Mouse (Mus musculus) forebrain, postnatal 0 days (tissue): ENCODE results near the gene Kank1. TPM values are rescaled to one million over a fixed set of nuclear protein-coding genes. Genes with fewer than 3 reads are reported as not detected.

Experiments used
- ATAC-seq: fragments of 200-750 bp; cut with Nextera tagmentation; 2 replicates; pipeline ENCODE4 v1.8.0; 2017; ENCODE audit warnings: mild to moderate bottlenecking, moderate library complexity
- DNase-seq: peaks from one replicate; pipeline ENCODE4 v3.0.0-alpha.2; 2015
- H3K27ac ChIP-seq: fragments of 300-500 bp; sonication (generic); 2 replicates; pipeline ENCODE4 v1.5.1; 2014; ENCODE audit warnings: low read depth, mild to moderate bottlenecking, antibody characterized with exemption, low read length, moderate library complexity, mixed read lengths
- H3K27me3 ChIP-seq: fragments of 300-500 bp; sonication (generic); 2 replicates; pipeline ENCODE4 v1.6.1; 2014; ENCODE audit warnings: mild to moderate bottlenecking, low read length, mixed read lengths; ENCODE audit not compliant: insufficient read depth
- H3K36me3 ChIP-seq: fragments of 300-500 bp; sonication (generic); 2 replicates; pipeline ENCODE4 v1.6.1; 2014; ENCODE audit warnings: mild to moderate bottlenecking, moderate library complexity; ENCODE audit not compliant: insufficient read depth
- H3K4me1 ChIP-seq: fragments of 300-500 bp; sonication (generic); 2 replicates; pipeline ENCODE4 v1.6.1; 2014; ENCODE audit warnings: antibody characterized with exemption; ENCODE audit not compliant: insufficient read depth
- H3K4me2 ChIP-seq: fragments of 300-500 bp; sonication (generic); 2 replicates; pipeline ENCODE4 v1.6.1; 2014; ENCODE audit warnings: low read depth, mild to moderate bottlenecking, moderate library complexity
- H3K4me3 ChIP-seq: fragments of 300-500 bp; sonication (generic); 2 replicates; pipeline ENCODE4 v1.5.1; 2014; ENCODE audit warnings: low read depth, low read length, mixed read lengths
- H3K9ac ChIP-seq: fragments of 300-500 bp; sonication (generic); 2 replicates; pipeline ENCODE4 v1.6.1; 2014; ENCODE audit warnings: mild to moderate bottlenecking
- H3K9me3 ChIP-seq: fragments of 300-500 bp; sonication (generic); 2 replicates; pipeline ENCODE4 v1.6.1; 2016; ENCODE audit warnings: low read length
- CTCF ChIP-seq: sonication (generic); IDR thresholded peaks from 2 replicates; pipeline ENCODE4 v1.5.1; 2016; ENCODE audit warnings: antibody characterized with exemption, control low read depth, low read depth
- WGBS: fragments of 180-500 bp; shearing (Covaris S2); extraction: QIAGEN DNeasy Blood & Tissue Kit; methylation state at CpG from one replicate; pipeline ENCODE4 v1.1.7; 2014; 5-methylcytosine and 5-hydroxymethylcytosine counted together
- polyA plus RNA-seq: library from polyadenylated mRNA; unstranded; fragments of >200 nt; fragmentation: Nextera tagmentation; extraction: Ambion mirVana; gene quantifications from 2 replicates; pipeline ENCODE4 v1.2.1, GENCODE M21; 2015
- total RNA-seq: library from RNA; depleted of rRNA; stranded (reverse); fragments of >200 nt; gene quantifications from 2 replicates; pipeline ENCODE4 v1.2.3, GENCODE M21; 2014

Gene Kank1
- total and polyA plus RNA-seq, 2 experiments from 2014 or later: 3.9 to 10.8 TPM

DNA sequence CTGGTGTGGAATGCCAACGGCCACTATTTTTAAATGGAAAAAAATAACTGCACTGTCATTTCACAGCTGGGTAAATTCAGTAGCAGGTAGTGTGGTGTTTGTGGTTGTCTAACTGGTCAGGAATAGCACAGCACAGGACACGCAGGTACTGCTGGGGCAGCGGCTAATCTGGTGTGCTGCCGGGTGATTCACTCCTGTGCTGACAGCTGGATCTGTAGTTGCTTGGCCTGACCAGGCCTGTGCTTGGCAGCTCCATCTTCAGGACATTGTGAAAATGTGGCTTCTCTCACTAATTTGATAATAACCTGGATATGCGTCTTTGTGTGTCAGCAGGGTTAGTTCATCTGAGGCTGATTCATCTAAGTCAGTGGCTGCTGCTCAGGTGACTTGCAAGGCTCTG, 189.7 kb downstream of the Kank1 start:
- H3K36me3 ChIP-seq: no peaks in the 10 kb centered on the region; the same call in 1 of the 2 replicates
- H3K27ac ChIP-seq: no peak overlapping the region
- no peak for TF ChIP-seq CTCF
- no peak overlapping the region for H3K9ac ChIP-seq
- H3K4me1 ChIP-seq: no peaks in the 10 kb centered on the region
- 91% methylated on average over 5 of the region's 5 CpGs for WGBS
- H3K4me3 ChIP-seq: no peak overlapping the region
- H3K27me3 ChIP-seq: no peaks in the 10 kb centered on the region
- H3K9me3 ChIP-seq: no peaks in the 10 kb centered on the region
- H3K4me2 ChIP-seq: no peak overlapping the region
- DNase-seq (no peak), ATAC-seq (no peak)

DNA sequence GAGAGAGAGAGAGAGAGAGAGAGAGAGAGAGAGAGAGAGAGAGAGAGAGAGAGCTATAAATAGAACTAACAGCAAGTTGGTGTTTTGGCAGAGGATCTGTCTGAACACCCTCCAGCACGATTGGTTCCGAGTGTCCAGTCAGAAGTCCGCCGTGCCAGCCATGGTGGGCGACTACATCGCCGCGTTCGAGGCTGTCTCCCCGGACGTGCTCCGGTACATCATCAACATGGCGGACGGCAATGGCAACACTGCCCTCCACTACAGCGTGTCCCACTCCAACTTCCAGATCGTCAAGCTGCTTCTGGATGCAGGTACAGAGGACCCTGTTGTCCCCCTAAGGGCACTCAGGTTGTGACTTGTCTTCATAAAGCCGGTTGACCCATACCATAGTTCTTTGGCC, 191.1 kb downstream of the Kank1 start:
- no peak overlapping the region for H3K4me3 ChIP-seq
- WGBS: 98% methylated on average over 17 of the region's 17 CpGs
- H3K9me3 ChIP-seq: no peaks in the 10 kb centered on the region
- ATAC-seq: no peak
- no peak for TF ChIP-seq CTCF
- no peak for DNase-seq
- no peak overlapping the region for H3K9ac ChIP-seq
- no peaks in the 10 kb centered on the region for H3K27me3 ChIP-seq
- H3K4me2 ChIP-seq: no peak overlapping the region
- H3K4me1 ChIP-seq: no peaks in the 10 kb centered on the region
- H3K36me3 ChIP-seq: no peaks in the 10 kb centered on the region; the same call in 1 of the 2 replicates
- no peak overlapping the region for H3K27ac ChIP-seq

DNA sequence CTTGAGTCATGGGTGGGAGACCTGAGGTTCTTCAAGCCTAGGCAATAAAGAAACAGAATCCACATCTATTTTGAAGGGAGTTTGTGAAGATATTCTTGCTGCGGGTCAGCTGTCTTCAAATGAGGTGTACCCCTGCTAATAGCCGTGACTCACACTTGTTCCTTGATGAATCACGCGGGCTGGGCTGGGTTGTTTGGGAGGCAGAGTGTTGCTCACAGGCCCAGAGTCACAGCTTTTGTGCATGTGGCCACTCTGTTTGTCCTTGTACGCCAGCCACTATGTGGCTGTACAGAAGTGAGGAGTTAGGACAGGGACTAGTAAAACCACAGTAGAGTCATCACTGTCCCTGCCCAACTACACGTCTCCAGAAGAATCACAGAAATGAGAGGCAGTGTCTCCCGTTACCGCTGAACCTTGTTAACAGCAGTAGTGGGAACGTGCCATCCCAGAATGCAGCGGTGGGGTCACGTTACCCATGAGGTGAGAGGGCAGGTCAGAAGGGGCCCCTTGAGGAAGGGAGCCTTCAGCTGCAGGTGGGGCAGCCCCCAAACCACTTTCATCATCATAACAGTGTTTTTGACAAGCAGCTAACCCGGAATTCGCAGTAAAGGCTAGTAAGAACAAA, 191.7 kb downstream of the Kank1 start:
- 94% methylated on average over 13 of the region's 13 CpGs for WGBS

DNA sequence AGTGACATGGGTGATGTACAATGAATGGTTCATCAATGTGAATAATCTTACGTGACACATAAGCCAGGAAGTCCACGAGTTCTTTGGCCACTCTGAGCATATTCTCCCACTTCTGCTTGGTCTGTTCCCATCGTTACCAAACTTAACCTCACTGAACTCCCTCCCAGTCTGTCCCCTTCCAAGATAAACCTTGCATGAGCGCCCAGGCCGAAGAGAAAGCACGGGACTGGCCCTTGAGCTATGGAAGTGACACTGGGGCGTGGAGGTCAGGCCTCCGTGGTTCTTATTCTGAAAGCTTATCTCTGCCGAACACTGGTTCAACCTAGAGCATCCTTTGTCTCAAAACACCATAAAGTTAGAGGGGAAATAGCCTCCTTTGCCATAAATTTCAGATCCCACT, 194.7 kb downstream of the Kank1 start:
- 83% methylated on average over 9 of the region's 9 CpGs for WGBS
- no peak for DNase-seq
- no peak for ATAC-seq
- Histone ChIP-seq H3K9me3 (no peaks in the 10 kb centered on the region), H3K4me3 (no peak overlapping the region), H3K36me3 (no peaks in the 10 kb centered on the region; the same call in 1 of the 2 replicates), H3K9ac (no peak overlapping the region), H3K27ac (no peak overlapping the region), H3K27me3 (no peaks in the 10 kb centered on the region), H3K4me1 (no peaks in the 10 kb centered on the region), H3K4me2 (no peak overlapping the region)
- TF ChIP-seq CTCF: no peak

More for the DNA sequence above, 191.7 kb downstream of the Kank1 start:
- Histone ChIP-seq H3K36me3 (no peaks in the 10 kb centered on the region; the same call in 1 of the 2 replicates), H3K9ac (no peak overlapping the region), H3K27ac (no peak overlapping the region), H3K27me3 (no peaks in the 10 kb centered on the region), H3K9me3 (no peaks in the 10 kb centered on the region), H3K4me1 (no peaks in the 10 kb centered on the region), H3K4me2 (no peak overlapping the region), H3K4me3 (no peak overlapping the region)
- ATAC-seq (no peak), DNase-seq (no peak)
- no peak for TF ChIP-seq CTCF

DNA sequence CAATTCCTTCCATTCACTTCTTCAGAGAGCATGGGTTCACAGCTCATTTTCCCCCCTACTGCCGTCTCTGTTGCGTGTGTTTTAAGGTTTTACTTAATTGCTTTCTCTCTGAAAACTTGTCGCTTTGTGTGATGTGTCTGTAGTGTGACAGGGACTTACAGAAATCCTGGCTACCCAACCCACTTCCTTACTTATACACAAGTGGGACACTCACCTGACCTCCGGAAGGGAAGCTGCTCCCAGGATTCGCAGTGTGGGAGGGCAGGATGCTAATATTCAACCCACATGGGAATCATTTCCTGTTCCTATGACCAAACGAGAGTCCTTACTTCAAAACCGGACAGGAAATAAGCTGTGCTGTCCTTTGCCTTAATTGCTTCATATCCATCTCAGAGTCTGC, 195.1 kb downstream of the Kank1 start:
- H3K4me2 ChIP-seq: no peak overlapping the region
- no peak overlapping the region for H3K27ac ChIP-seq
- no peak overlapping the region for H3K9ac ChIP-seq
- 91% methylated on average over 7 of the region's 7 CpGs for WGBS
- no peaks in the 10 kb centered on the region for H3K9me3 ChIP-seq
- ATAC-seq (no peak), DNase-seq (no peak)
- no peaks in the 10 kb centered on the region; the same call in 1 of the 2 replicates for H3K36me3 ChIP-seq
- H3K4me1 ChIP-seq: no peaks in the 10 kb centered on the region
- no peaks in the 10 kb centered on the region for H3K27me3 ChIP-seq
- no peak for TF ChIP-seq CTCF
- H3K4me3 ChIP-seq: no peak overlapping the region

DNA sequence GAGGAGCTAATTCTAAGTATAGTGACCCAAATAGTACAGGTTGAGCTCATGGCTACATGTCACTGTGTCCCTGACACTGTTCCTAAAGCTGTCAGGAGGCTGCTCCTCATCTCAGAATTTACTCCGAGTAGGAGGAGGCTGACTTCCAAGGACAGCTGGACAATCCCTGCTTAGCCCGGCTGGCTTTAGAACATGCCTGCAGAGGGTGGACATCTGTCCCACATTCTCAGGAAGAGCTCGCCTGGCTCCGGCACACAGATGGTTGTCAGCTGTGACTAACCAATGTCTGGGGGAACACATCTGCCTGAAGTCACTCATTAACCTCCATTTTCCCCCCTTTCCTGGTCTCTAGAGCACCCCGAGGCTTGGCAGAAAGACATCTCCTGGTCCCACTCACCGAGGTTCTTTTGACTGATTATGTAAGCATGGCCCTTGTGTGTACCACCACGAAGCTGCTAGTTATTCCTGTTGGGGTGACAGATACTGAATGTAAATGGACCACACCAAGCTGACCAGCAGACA, 196.5 kb downstream of the Kank1 start:
- Histone ChIP-seq H3K4me1 (no peaks in the 10 kb centered on the region), H3K27me3 (no peaks in the 10 kb centered on the region), H3K36me3 (no peaks in the 10 kb centered on the region), H3K4me3 (no peak overlapping the region), H3K9ac (no peak overlapping the region), H3K27ac (no peak overlapping the region), H3K4me2 (no peak overlapping the region), H3K9me3 (no peaks in the 10 kb centered on the region)
- no peak for ATAC-seq
- no peak for DNase-seq
- 91% methylated on average over 7 of the region's 7 CpGs for WGBS
- no peak for TF ChIP-seq CTCF

DNA sequence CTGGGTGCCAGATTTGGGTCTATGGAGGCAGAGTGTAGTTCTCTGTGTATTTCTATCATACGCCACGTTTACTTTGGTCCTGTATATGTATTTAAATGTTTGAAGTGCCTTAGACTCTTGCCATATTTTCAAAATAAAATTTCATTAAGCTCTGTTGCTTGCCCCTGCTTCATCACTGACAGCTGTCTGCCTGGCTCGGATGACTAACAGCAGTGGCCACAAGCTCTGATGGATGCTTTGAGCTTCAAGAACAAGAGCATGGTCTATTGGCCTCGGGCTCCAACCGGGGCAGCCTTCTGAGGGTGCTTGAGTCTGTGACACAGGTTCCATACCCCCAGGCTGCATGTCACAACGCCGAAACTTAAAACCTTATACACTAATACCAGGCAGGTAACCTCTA, 197.6 kb downstream of the Kank1 start:
- Histone ChIP-seq H3K9me3 (no peaks in the 10 kb centered on the region), H3K36me3 (no peaks in the 10 kb centered on the region), H3K4me2 (no peak overlapping the region), H3K4me1 (no peaks in the 10 kb centered on the region), H3K27ac (no peak overlapping the region), H3K9ac (no peak overlapping the region), H3K27me3 (no peaks in the 10 kb centered on the region), H3K4me3 (no peak overlapping the region)
- TF ChIP-seq CTCF: no peak
- DNase-seq: no peak
- ATAC-seq: no peak
- 93% methylated on average over 7 of the region's 7 CpGs for WGBS
